Mouse (Mus musculus): ENCODE measurements around the gene Oasl2.

Oasl2 gene

GRCm38 (mm10) chr5:114958069-114958468 is 61.3 kb downstream of the Oasl2 start:
- intact Hi-C loops (cut with DNase I), result no loop called here

Small RNA genes lying within 50 kb of the gene (microRNA-seq; reads per million reads assigned to microRNA genes)
- 12.1 to 13.1 reads per million in 2 experiments for gene Mir6240
